Mouse (Mus musculus): ENCODE measurements around the gene Lrwd1. TPM values are rescaled to one million over a fixed set of nuclear protein-coding genes. Genes with fewer than 3 reads are reported as not detected.

Gene Lrwd1
- polyA plus RNA-seq, 1 experiment = 18.4 TPM

- H3K4me1 ChIP-seq (ENCODE audit: control insufficient read depth, insufficient read depth, low read length) = peaks cover 10% of the 10 kb centered on the region
- no peak for TF ChIP-seq POLR2A (IDR thresholded peaks at IDR 0.05; ENCODE audit: low read depth, low read length)
- no peak for TF ChIP-seq CTCF (conservative IDR thresholded peaks at IDR 0.05; ENCODE audit: insufficient read depth, insufficient read length, low read depth, low read length)
- no peaks in the 10 kb centered on the region for H3K27me3 ChIP-seq (replicated peaks; ENCODE audit: control insufficient read depth, insufficient read depth, low read length)
- H3K36me3 ChIP-seq (ENCODE audit: control insufficient read depth, insufficient read depth, low read length) = no peaks in the 10 kb centered on the region
- peak overlapping the region; percentile 26; the same call in 1 of the 2 replicates for H3K27ac ChIP-seq (ENCODE audit: insufficient read depth, low read depth, low read length)
- WGBS = 19% methylated on average over 9 of the region's 9 CpGs
- H3K4me3 ChIP-seq (ENCODE audit: insufficient read depth, low read depth, low read length) = no peak overlapping the region
- DNase-seq = peak; percentile 78
Measured at GRCm38 (mm10) chr5:136173606-136174463, 38.0 kb upstream of the Lrwd1 start.

DNA sequence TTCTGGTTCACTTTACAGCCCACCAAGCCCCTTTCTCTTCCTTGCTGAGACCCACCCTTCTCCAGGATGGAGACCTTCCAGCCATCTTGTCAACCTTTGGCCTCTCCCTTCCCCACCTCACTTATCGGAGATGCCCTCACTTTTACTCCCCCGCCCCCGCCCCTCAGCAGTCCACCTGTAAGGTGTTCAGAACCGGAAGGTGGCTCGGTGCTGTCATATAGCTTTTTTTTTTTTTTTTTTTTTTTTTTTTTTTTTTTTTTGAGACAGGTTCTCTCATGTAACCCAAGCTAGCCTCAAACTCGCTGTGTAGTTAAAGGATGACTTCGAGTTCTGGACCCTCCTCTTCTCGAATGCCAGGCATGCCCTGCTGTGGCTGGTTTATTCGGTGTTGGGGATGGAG, 37.1 kb upstream of the Lrwd1 start:
- peaks cover 10% of the 10 kb centered on the region for H3K4me1 ChIP-seq (ENCODE audit: control insufficient read depth, insufficient read depth, low read length)
- no peak overlapping the region for H3K4me3 ChIP-seq (ENCODE audit: insufficient read depth, low read depth, low read length)
- 75% methylated on average over 9 of the region's 9 CpGs for WGBS
- no peaks in the 10 kb centered on the region for H3K36me3 ChIP-seq (ENCODE audit: control insufficient read depth, insufficient read depth, low read length)
- TF ChIP-seq CTCF (conservative IDR thresholded peaks at IDR 0.05; ENCODE audit: insufficient read depth, insufficient read length, low read depth, low read length) (no peak), POLR2A (IDR thresholded peaks at IDR 0.05; ENCODE audit: low read depth, low read length) (no peak)
- H3K27me3 ChIP-seq (replicated peaks; ENCODE audit: control insufficient read depth, insufficient read depth, low read length) = no peaks in the 10 kb centered on the region
- H3K27ac ChIP-seq (ENCODE audit: insufficient read depth, low read depth, low read length) = no peak overlapping the region
- DNase-seq = no peak

DNA sequence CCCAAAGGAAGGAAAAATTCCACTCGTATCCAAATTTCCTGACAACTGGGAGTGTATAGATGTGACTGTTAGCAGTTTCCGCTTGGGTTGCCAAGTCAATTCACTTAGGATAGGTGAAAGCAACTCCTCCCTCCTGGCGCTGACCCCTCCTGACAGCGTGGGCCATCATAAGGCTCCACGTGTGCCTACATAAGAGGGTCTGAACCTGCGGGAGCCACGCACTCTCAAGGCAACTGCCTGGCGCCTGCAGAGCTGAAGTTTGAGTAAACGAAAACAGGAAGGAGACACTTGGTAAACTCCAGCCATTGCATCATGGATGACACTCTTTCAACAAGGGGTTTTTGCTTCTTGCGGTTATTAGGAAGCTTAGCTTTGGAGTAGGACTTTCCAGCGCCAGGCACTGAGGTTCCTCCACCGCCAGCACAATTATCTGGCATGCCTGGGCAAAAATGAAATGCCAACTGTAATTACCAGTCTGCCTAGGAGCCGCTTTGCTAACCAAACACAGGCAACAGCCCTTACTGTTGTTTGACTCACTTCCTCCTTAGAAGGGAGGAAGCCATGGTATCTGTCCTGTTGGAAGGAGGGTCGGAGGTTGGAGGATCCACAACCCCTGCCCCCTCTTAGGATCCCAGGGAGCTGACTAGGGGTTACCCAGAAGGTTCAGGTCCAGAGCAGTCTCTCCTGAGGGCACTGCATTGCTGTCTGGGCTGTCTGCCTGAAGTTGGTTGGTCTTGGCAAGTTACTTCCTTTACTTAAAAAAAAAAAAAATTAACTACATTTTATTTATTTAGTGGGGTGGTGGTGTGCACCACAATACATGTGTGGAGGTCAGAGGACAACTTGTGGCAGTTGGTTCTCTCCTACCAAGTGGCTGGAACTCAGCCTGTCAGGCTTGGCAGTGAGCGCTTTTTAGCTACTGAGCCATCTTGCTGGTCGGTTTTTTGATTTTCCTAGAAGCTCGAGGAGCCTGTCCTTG, 35.8 kb upstream of the Lrwd1 start:
- Histone ChIP-seq H3K36me3 (ENCODE audit: control insufficient read depth, insufficient read depth, low read length) (no peaks in the 10 kb centered on the region), H3K4me3 (ENCODE audit: insufficient read depth, low read depth, low read length) (peak overlapping the region; percentile 36; the same call in 1 of the 2 replicates), H3K4me1 (ENCODE audit: control insufficient read depth, insufficient read depth, low read length) (peaks cover 10% of the 10 kb centered on the region), H3K27ac (ENCODE audit: insufficient read depth, low read depth, low read length) (peak overlapping the region; percentile 64; the same call in 1 of the 2 replicates), H3K27me3 (replicated peaks; ENCODE audit: control insufficient read depth, insufficient read depth, low read length) (no peaks in the 10 kb centered on the region)
- TF ChIP-seq POLR2A (IDR thresholded peaks at IDR 0.05; ENCODE audit: low read depth, low read length) (no peak), CTCF (conservative IDR thresholded peaks at IDR 0.05; ENCODE audit: insufficient read depth, insufficient read length, low read depth, low read length) (no peak)
- 27% methylated on average over 17 of the region's 17 CpGs for WGBS
- DNase-seq = peak; percentile 27

GRCm38 (mm10) chr5:136170512-136171362, 34.9 kb upstream of the Lrwd1 start, which contains the start of gene Orai2:
TSS of gene Orai2 (minus strand) at chr5:136170713.
- H3K27ac ChIP-seq (ENCODE audit: insufficient read depth, low read depth, low read length) = peak within 1 kb of the TSS; percentile 64; the same call in 1 of the 2 replicates
- DNase-seq = peak; percentile 80
- H3K4me1 ChIP-seq (ENCODE audit: control insufficient read depth, insufficient read depth, low read length) = peaks cover 10% of the 10 kb centered on the region
- H3K36me3 ChIP-seq (ENCODE audit: control insufficient read depth, insufficient read depth, low read length) = no peaks in the 10 kb centered on the region
- H3K4me3 ChIP-seq (ENCODE audit: insufficient read depth, low read depth, low read length) = peak within 1 kb of the TSS; percentile 54
- no peak for TF ChIP-seq CTCF (conservative IDR thresholded peaks at IDR 0.05; ENCODE audit: insufficient read depth, insufficient read length, low read depth, low read length)
- 2% methylated on average over 49 of the region's 49 CpGs for WGBS
- H3K27me3 ChIP-seq (replicated peaks; ENCODE audit: control insufficient read depth, insufficient read depth, low read length) = no peaks in the 10 kb centered on the region

- peak; percentile 30 for DNase-seq
- Histone ChIP-seq H3K36me3 (ENCODE audit: control insufficient read depth, insufficient read depth, low read length) (no peaks in the 10 kb centered on the region), H3K4me1 (ENCODE audit: control insufficient read depth, insufficient read depth, low read length) (peaks cover 10% of the 10 kb centered on the region), H3K27me3 (replicated peaks; ENCODE audit: control insufficient read depth, insufficient read depth, low read length) (no peaks in the 10 kb centered on the region), H3K4me3 (ENCODE audit: insufficient read depth, low read depth, low read length) (peak overlapping the region; percentile 54), H3K27ac (ENCODE audit: insufficient read depth, low read depth, low read length) (no peak overlapping the region; the same call in 1 of the 2 replicates)
- WGBS = 16% methylated on average over 15 of the region's 15 CpGs
- TF ChIP-seq CTCF (conservative IDR thresholded peaks at IDR 0.05; ENCODE audit: insufficient read depth, insufficient read length, low read depth, low read length) (no peak), POLR2A (IDR thresholded peaks at IDR 0.05; ENCODE audit: low read depth, low read length) (no peak)
Measured at GRCm38 (mm10) chr5:136169626-136170511, 34.0 kb upstream of the Lrwd1 start.

Data from kidney, adult 2 months (tissue).